Mouse (Mus musculus): ENCODE data around the gene Csrp1.

GRCm38 (mm10) chr1:135778780-135779535 lies 59.1 kb downstream of the Csrp1 start, which contains the start of gene Tnni1:
- TF ChIP-seq CTCF (IDR thresholded peaks at IDR 0.05; ENCODE audit: borderline replicate concordance, control insufficient read depth, extremely low read depth, insufficient read depth, low read length, poor library complexity), result no peak
- TF ChIP-seq POLR2A (IDR thresholded peaks at IDR 0.05; ENCODE audit: control insufficient read depth, extremely low read depth, insufficient read depth, low read length, poor library complexity), result no peak

All from thymus, adult 2 months (tissue).